Mouse (Mus musculus) C2C12 (cell line): Measurements from ENCODE around the gene Rhbdl3.

ENCODE experiments used
- CEBPB ChIP-seq: IDR thresholded peaks from one replicate; pipeline ENCODE4 v1.6.1; 2011; ENCODE audit warnings: low read depth, mild to moderate bottlenecking, control low read depth, moderate library complexity
- CTCF ChIP-seq: IDR thresholded peaks from one replicate; pipeline ENCODE4 v1.5.1; 2011; ENCODE audit not compliant: control insufficient read depth, insufficient read depth, insufficient read length
- FOSL1 ChIP-seq: IDR thresholded peaks from one replicate; pipeline ENCODE4 v1.8.0; 2011; ENCODE audit warnings: mild to moderate bottlenecking, low read length; ENCODE audit not compliant: poor library complexity, insufficient read depth, severe bottlenecking
- MAX ChIP-seq: IDR thresholded peaks from one replicate; pipeline ENCODE4 v1.6.1; 2011; ENCODE audit warnings: mild to moderate bottlenecking, control low read depth
- MYOD1 ChIP-seq: IDR thresholded peaks from one replicate; pipeline ENCODE4 v1.6.1; 2011; ENCODE audit warnings: low read depth; ENCODE audit not compliant: control insufficient read depth, insufficient read length
- MYOG ChIP-seq: IDR thresholded peaks from one replicate; pipeline ENCODE4 v1.6.1; 2011; ENCODE audit not compliant: control insufficient read depth, insufficient read length; ENCODE audit errors: extremely low read depth
- USF1 ChIP-seq: IDR thresholded peaks from one replicate; pipeline ENCODE4 v1.6.1; 2011; ENCODE audit warnings: low read depth, mild to moderate bottlenecking, control low read depth, moderate library complexity

- TF ChIP-seq CTCF (no peak), MYOD1 (no peak), MAX (no peak), USF1 (no peak), CEBPB (no peak), MYOG (no peak), FOSL1 (no peak)
Observed at GRCm38 (mm10) chr11:80283786-80284185, 16.9 kb upstream of the Rhbdl3 start.
